Mouse (Mus musculus) embryonic facial prominence, embryonic 15.5 days (tissue): Measurements from ENCODE around the gene Tex29. TPM values are rescaled to one million over a fixed set of nuclear protein-coding genes. Genes with fewer than 3 reads are reported as not detected.
"Not testable (repeated sequence)": the region's sequence is repeated elsewhere in the genome, so short reads cannot be mapped to it uniquely, and the experiment has no call there.

Experiments used
- ATAC-seq: fragments of 200-750 bp; cut with Nextera tagmentation; 2 replicates; pipeline ENCODE4 v1.8.0; 2017; ENCODE audit warnings: low read depth, moderate TSS enrichment; ENCODE audit not compliant: insufficient number of reproducible peaks, low FRiP score, low TSS enrichment
- H3K27ac ChIP-seq: fragments of 300-500 bp; sonication (generic); replicated peaks from 2 replicates; pipeline ENCODE4 v1.5.1; 2015; ENCODE audit warnings: mild to moderate bottlenecking, inconsistent platforms
- H3K27me3 ChIP-seq: fragments of 300-500 bp; sonication (generic); 2 replicates; pipeline ENCODE4 v1.6.1; 2015; ENCODE audit warnings: inconsistent platforms
- H3K36me3 ChIP-seq: fragments of 300-500 bp; sonication (generic); 2 replicates; pipeline ENCODE4 v1.6.1; 2015; ENCODE audit warnings: mild to moderate bottlenecking, inconsistent platforms
- H3K4me1 ChIP-seq: fragments of 300-500 bp; sonication (generic); 2 replicates; pipeline ENCODE4 v1.6.1; 2015; ENCODE audit warnings: inconsistent platforms
- H3K4me2 ChIP-seq: fragments of 300-500 bp; sonication (generic); replicated peaks from 2 replicates; pipeline ENCODE4 v1.6.1; 2015; ENCODE audit warnings: mild to moderate bottlenecking, inconsistent platforms
- H3K4me3 ChIP-seq: fragments of 300-500 bp; sonication (generic); replicated peaks from 2 replicates; pipeline ENCODE4 v1.5.1; 2015; ENCODE audit warnings: mild to moderate bottlenecking, inconsistent platforms
- H3K9ac ChIP-seq: fragments of 300-500 bp; sonication (generic); 2 replicates; pipeline ENCODE4 v1.6.1; 2015; ENCODE audit warnings: inconsistent platforms
- H3K9me3 ChIP-seq: fragments of 300-500 bp; sonication (generic); replicated peaks from 2 replicates; pipeline ENCODE4 v1.6.1; 2016; ENCODE audit warnings: inconsistent platforms
- WGBS: fragments of 180-500 bp; shearing (Covaris S2); methylation state at CpG from one replicate; pipeline ENCODE4 v1.1.7; 2015; 5-methylcytosine and 5-hydroxymethylcytosine counted together
- polyA plus RNA-seq: library from polyadenylated mRNA; unstranded; fragments of >200 nt; fragmentation: Nextera tagmentation; extraction: Ambion mirVana; gene quantifications from 2 replicates; pipeline ENCODE4 v1.2.1, GENCODE M21; 2015

Tex29 gene
- polyA plus RNA-seq, 1 experiment from 2014 or later, result not detected

DNA sequence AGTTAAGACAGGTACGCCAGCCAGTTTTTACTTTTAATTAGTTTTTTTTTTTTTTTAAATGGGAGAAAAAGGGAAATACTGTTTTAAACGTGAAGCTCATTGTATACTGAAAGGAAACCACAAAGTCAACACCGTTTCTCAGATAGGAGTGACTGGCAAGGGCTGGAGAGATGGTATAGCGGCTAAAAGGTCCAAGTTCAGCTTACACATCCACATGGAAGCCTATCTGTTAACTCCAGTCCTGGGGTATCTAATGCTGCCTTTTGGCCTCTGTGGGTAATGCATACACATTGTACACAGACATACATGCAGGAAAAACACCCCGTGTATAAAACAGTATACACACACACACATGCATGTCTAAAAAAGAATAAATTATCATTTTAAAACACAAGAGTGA lies 8.3 kb upstream of the Tex29 start:
- Histone ChIP-seq H3K4me1 (no peaks in the 10 kb centered on the region), H3K4me3 (no peak overlapping the region)

DNA sequence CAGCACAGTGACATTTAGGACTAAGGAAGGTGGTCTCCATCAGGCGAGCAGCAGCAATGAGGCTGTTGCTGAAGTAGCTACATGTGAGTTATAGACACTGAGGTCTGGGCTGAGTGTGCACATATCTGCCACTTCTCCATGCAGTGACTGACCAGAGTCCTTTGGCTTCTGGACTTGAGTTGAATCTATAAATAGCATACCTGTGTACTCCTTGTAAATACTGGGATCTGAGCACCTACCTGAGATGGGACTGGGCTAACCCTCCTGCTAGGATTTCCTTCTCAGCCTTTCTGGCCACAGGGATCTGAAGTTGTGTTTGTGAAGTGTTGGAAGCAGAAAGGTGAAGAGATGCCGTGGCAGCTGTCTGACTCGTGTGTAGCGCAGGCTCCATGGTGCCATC lies 7.1 kb upstream of the Tex29 start:
- H3K9ac ChIP-seq, result no peak overlapping the region
- no peak for ATAC-seq
- peaks cover 46% of the 10 kb centered on the region for H3K36me3 ChIP-seq
- no peaks in the 10 kb centered on the region for H3K4me1 ChIP-seq
- 83% methylated on average over 4 of the region's 4 CpGs for WGBS
- H3K4me2 ChIP-seq, result no peak overlapping the region
- H3K27ac ChIP-seq, result no peak overlapping the region
- H3K9me3 ChIP-seq, result no peaks in the 10 kb centered on the region
- H3K27me3 ChIP-seq, result no peaks in the 10 kb centered on the region
- no peak overlapping the region for H3K4me3 ChIP-seq

More for the DNA sequence above, 8.3 kb upstream of the Tex29 start:
- ATAC-seq, result no peak
- no peak overlapping the region for H3K4me2 ChIP-seq
- no peak overlapping the region for H3K9ac ChIP-seq
- H3K27ac ChIP-seq, result no peak overlapping the region
- no peaks in the 10 kb centered on the region for H3K27me3 ChIP-seq
- no peaks in the 10 kb centered on the region for H3K9me3 ChIP-seq
- peaks cover 54% of the 10 kb centered on the region for H3K36me3 ChIP-seq
- WGBS, result 85% methylated on average over 5 of the region's 5 CpGs

DNA sequence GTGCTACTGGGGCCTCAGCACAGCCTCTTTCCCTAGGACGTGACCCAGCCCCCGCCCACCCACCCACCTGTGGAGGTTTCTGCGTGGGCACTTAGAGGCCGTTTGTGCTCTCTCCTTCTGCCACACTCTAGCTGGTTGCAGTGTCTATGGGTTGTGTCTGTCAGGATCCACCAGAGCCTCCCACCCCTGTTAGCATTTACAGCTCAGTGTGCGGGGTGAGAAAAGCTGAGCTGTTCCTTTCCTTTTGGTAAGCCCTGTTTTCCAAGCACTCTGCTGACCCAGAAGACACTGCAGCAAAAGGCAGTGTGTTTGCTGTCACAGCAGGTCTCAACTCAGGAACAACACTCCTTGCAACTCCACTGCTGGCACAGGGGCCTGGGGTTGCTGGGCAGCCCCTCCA lies 6.1 kb upstream of the Tex29 start:
- Histone ChIP-seq H3K4me3 (no peak overlapping the region), H3K4me1 (no peaks in the 10 kb centered on the region), H3K9ac (no peak overlapping the region), H3K36me3 (peaks cover 46% of the 10 kb centered on the region), H3K4me2 (no peak overlapping the region), H3K27me3 (no peaks in the 10 kb centered on the region), H3K9me3 (no peaks in the 10 kb centered on the region), H3K27ac (no peak overlapping the region)
- WGBS, result 82% methylated on average over 5 of the region's 5 CpGs
- no peak for ATAC-seq

DNA sequence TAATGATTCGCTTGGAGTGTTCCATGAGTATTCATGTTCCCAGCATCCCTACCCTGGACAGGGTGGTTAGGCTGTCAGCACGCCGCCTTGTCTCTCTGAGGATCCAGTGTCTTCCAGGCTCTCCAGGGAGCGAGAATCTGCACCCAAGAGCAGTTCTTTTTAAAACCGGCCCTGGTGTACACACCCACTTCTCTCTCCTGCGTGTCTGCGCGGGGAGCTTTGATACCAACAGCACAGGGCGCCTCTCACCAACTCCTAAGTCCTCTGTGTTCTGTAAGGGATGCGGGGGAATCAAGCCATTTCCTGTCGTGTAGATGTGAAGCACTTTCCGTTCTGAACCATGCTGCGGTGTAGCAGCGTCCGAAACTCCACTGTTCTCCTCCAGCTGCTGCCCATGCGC lies 5.6 kb upstream of the Tex29 start:
- H3K9ac ChIP-seq, result no peak overlapping the region
- no peak for ATAC-seq
- H3K9me3 ChIP-seq, result no peaks in the 10 kb centered on the region
- WGBS, result 86% methylated on average over 16 of the region's 16 CpGs
- H3K27me3 ChIP-seq, result no peaks in the 10 kb centered on the region
- no peak overlapping the region for H3K4me2 ChIP-seq
- H3K4me3 ChIP-seq, result no peak overlapping the region
- H3K27ac ChIP-seq, result no peak overlapping the region
- H3K36me3 ChIP-seq, result peaks cover 46% of the 10 kb centered on the region
- no peaks in the 10 kb centered on the region for H3K4me1 ChIP-seq

DNA sequence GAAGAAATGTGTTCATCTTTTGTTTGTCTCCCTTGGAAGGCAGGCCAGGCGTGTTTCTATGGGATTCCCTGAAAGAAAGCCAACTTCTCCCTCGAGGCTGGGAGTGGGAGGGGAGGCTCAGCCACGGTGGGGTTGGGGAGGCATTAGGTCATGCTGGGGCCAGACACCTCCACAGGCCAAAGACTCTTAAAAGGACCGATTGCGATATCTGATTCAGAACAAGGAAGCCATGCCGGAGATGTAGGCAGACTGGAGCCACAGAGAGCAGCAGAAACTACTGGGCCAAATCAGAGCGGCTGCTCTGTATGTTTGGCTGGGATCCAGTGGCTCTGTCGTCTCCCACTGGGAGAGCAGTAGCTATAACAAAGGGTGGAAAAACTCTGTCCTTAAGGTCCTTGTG lies 1.3 kb downstream of the Tex29 start:
- Histone ChIP-seq H3K4me1 (0 out of 2 replicates have a peak, but pooled peaks cover 10% of the 10 kb centered on the region), H3K4me3 (no peak overlapping the region), H3K36me3 (no peaks in the 10 kb centered on the region), H3K27me3 (no peaks in the 10 kb centered on the region), H3K9me3 (no peaks in the 10 kb centered on the region), H3K27ac (no peak overlapping the region), H3K9ac (no peak overlapping the region), H3K4me2 (no peak overlapping the region)
- WGBS, result 30% methylated on average over 8 of the region's 8 CpGs
- no peak for ATAC-seq

DNA sequence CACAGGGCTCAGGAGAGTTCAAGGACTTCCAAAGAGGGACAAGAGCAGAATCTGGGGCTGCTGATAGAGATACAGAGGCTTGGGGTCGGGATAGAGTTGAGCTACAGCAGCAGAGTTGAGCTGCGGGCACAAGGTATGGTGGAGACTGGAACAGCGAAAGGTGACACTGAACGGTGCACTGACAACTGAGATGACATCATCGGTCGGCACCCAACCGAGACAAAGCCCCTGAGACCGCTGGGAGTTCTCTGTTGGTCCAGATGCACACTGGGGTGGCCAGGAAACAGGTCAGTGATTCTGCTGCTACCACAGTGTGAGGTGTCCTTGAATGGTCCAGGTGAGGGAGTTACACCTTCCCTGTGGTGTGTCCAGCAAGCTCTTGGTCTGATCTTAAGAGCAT lies 2.5 kb downstream of the Tex29 start:
- Histone ChIP-seq H3K27me3 (no peaks in the 10 kb centered on the region), H3K4me1 (0 out of 2 replicates have a peak, but pooled peaks cover 10% of the 10 kb centered on the region), H3K4me3 (no peak overlapping the region), H3K4me2 (no peak overlapping the region), H3K27ac (no peak overlapping the region), H3K9me3 (no peaks in the 10 kb centered on the region), H3K36me3 (no peaks in the 10 kb centered on the region), H3K9ac (no peak overlapping the region)
- ATAC-seq, result no peak
- WGBS, result 83% methylated on average over 8 of the region's 8 CpGs

DNA sequence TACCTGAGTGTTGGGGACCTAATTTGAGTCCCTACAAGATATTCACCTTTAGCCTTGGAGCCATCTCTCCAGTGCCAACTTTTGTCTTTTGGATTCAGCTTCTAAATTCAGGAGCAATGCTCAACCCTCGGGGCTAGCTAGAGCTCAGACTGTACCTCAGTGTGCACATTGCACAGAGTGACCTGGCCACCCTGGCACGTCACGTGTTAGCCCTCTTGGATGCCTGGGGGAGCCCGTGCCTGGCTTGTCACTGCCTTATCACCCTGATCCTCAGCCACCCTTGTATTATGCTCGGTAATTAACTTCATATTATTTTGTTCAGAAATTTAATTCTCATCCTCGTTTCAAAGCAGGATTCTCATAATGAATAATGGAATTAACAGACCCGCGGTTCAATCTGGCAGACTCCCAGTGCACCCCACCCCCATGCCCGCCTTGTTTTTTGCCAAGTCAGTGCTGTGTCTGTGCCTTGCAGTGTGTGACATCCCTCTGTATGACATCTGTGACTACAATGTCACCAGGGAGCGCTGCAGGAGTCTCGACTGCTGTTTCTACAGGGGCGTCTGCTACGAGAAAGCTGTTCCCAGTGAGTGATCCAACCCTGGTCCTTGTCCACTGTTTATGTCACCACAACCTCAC lies 3.5 kb downstream of the Tex29 start:
- WGBS, result 74% methylated on average over 13 of the region's 13 CpGs
- Histone ChIP-seq H3K36me3 (no peaks in the 10 kb centered on the region), H3K9ac (no peak overlapping the region), H3K4me2 (no peak overlapping the region), H3K9me3 (no peaks in the 10 kb centered on the region), H3K27ac (no peak overlapping the region), H3K4me1 (0 out of 2 replicates have a peak, but pooled peaks cover 10% of the 10 kb centered on the region), H3K4me3 (no peak overlapping the region), H3K27me3 (no peaks in the 10 kb centered on the region)
- ATAC-seq, result no peak

DNA sequence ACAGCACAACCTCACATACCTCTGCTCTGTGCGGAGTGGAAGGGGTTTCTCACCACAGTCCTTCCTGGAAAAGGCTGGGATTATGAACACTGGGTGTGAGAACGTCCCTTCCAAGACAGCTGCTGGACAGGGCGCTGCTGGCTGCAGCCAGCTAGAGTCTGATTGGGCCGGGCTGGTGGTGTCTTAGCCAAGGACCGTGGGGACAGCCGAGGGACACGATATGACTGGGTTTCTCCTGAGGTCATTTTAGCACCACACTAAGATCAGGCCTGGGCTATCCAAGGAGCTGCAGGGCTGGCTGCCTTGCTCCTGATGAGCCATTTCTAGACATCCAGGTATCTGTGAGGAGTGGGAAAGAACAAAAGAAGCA lies 4.0 kb downstream of the Tex29 start:
- H3K4me3 ChIP-seq, result no peak overlapping the region
- H3K27ac ChIP-seq, result no peak overlapping the region
- H3K9me3 ChIP-seq, result no peaks in the 10 kb centered on the region
- 0 out of 2 replicates have a peak, but pooled peaks cover 10% of the 10 kb centered on the region for H3K4me1 ChIP-seq
- WGBS, result 79% methylated on average over 7 of the region's 7 CpGs
- no peak for ATAC-seq
- no peaks in the 10 kb centered on the region for H3K27me3 ChIP-seq
- no peak overlapping the region for H3K4me2 ChIP-seq
- no peak overlapping the region for H3K9ac ChIP-seq
- no peaks in the 10 kb centered on the region for H3K36me3 ChIP-seq

DNA sequence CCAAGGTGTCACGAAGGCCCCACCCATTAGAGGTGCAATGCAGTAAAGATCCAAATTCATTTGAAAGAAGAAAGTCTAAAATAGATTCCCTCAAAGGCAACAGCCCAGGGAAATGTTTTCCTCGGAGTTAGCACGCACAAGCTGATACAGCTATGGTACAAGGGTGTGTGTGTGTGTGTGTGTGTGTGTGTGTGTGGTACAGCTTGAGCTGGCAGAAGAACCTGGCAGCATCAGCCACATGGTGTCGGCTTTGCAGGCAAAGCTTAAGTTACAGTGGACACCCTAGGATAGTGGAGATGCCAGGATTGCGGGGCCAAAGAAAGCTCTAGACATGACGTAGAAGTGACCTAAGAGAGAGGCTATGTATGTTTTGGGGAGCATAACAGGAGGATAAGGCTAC lies 6.5 kb downstream of the Tex29 start:
- Histone ChIP-seq H3K27ac (no peak overlapping the region), H3K9me3 (no peaks in the 10 kb centered on the region), H3K9ac (no peak overlapping the region), H3K27me3 (no peaks in the 10 kb centered on the region), H3K36me3 (no peaks in the 10 kb centered on the region), H3K4me3 (no peak overlapping the region), H3K4me1 (0 out of 2 replicates have a peak, but pooled peaks cover 2% of the 10 kb centered on the region), H3K4me2 (no peak overlapping the region)
- ATAC-seq, result no peak
- WGBS, result 88% methylated on average over 6 of the region's 6 CpGs

DNA sequence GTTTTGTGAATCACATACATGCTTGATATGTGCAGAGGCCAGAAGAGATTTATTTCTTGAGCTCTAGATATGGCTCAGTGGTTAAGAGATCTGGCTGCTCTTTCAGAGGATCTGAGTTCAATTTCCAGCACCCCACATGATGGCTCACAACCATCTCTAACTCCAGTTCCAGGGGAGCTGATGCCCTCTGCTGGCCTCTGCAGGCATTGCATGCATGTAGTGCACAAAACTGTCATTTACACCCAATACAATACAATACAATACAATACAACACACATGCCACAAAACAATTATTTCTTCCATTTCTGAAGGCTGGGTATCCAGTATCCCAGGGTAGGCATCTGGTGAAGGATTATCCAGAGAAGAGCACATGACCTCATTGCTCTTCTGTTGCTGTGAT lies 27.6 kb downstream of the Tex29 start:
- Histone ChIP-seq H3K4me2 (no peak overlapping the region), H3K4me3 (no peak overlapping the region), H3K27ac (no peak overlapping the region), H3K36me3 (no peaks in the 10 kb centered on the region), H3K9ac (no peak overlapping the region), H3K4me1 (no peaks in the 10 kb centered on the region), H3K27me3 (no peaks in the 10 kb centered on the region), H3K9me3 (no peaks in the 10 kb centered on the region)
- ATAC-seq, result no peak

DNA sequence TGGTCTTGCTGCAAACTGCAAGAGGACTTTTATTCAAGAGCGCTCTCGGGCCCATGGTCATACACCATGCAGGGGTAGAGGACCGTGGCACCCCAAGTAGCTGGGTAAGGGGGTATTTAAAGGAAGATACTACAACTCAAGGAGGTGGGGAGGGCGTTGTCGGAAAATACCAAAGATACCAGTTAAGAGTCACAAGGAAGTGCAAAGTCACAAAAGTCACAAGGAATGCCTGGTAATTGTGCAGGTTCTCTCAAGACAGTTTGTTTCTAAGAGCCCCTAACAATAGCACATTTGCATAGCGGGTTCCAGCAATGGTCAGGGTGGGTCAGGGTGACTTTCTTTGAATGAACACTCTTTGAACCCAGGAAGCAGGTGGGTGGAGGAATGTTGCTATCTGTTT lies 34.0 kb downstream of the Tex29 start:
- ATAC-seq, H3K9me3 ChIP-seq, H3K9ac ChIP-seq, H3K4me2 ChIP-seq, H3K4me1 ChIP-seq, H3K27ac ChIP-seq, H3K4me3 ChIP-seq, H3K27me3 ChIP-seq, H3K36me3 ChIP-seq: not testable (repeated sequence)
- 91% methylated on average over 6 of the region's 6 CpGs for WGBS

DNA sequence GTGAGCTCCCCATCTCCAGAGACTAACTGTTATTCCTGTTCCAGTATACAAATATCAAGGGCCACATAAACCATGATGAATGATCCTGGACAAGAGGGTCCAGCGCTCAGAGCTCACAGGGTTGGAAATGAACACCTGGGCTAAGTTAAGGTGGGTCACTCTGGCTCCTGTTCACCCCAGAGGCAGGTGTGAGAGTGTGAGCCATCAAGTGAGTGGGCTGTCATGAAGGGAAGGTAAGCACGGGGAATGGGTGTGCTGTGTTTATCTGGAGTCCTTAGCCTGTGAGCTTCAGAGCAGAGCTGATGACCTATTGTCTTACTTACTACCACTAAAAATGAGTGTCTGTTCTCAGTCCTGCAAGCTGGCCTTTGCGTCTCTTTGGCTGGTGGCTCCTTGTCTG lies 44.4 kb downstream of the Tex29 start:
- Histone ChIP-seq H3K9ac (no peak overlapping the region), H3K4me1 (no peaks in the 10 kb centered on the region), H3K4me2 (no peak overlapping the region), H3K4me3 (no peak overlapping the region), H3K9me3 (no peaks in the 10 kb centered on the region), H3K27me3 (no peaks in the 10 kb centered on the region), H3K36me3 (no peaks in the 10 kb centered on the region), H3K27ac (no peak overlapping the region)
- 92% methylated on average over 3 of the region's 3 CpGs for WGBS
- ATAC-seq, result no peak
